Mouse (Mus musculus): ENCODE data around the gene Fkbp3. TPM values are rescaled to one million over a fixed set of nuclear protein-coding genes. Genes with fewer than 3 reads are reported as not detected.

The Fkbp3 gene
- total RNA-seq (2023; ENCODE audit: inconsistent age): 77.9 to 87.5 TPM (median 81.0 TPM) in 4 replicates

GRCm38 (mm10) chr12:65073611-65074178 is at the start of gene Fkbp3:
TSS of gene Fkbp3 (minus strand) at chr12:65074007.

GRCm38 (mm10) chr12:65075085-65075732 is 1.4 kb upstream of the Fkbp3 start, which contains the start of gene Fancm:
TSS of gene Fancm (plus strand) at chr12:65075603.

GRCm38 (mm10) chr12:65036190-65036870 is 37.5 kb downstream of the Fkbp3 start, which contains the start of gene Prpf39:
TSS of gene Prpf39 (plus strand) at chr12:65036333.

Other genes starting within 250 kb of the Fkbp3 start
- gene Gm527, start 156.1 kb downstream of the Fkbp3 start, total RNA-seq (2023; ENCODE audit: inconsistent age): 5.0 to 7.6 TPM (median 5.9 TPM) in 4 replicates
- 20.9 to 23.7 TPM (median 22.1 TPM) in 4 replicates for gene Klhl28, start 108.5 kb downstream of the Fkbp3 start, total RNA-seq (2023; ENCODE audit: inconsistent age)
- 61.6 to 77.1 TPM (median 65.4 TPM) in 4 replicates for gene Togaram1, start 108.2 kb downstream of the Fkbp3 start, total RNA-seq (2023; ENCODE audit: inconsistent age)
- 134 to 151 TPM (median 141 TPM) in 4 replicates for gene Prpf39, start 37.7 kb downstream of the Fkbp3 start, total RNA-seq (2023; ENCODE audit: inconsistent age)
- 15.0 to 26.7 TPM (median 20.5 TPM) in 4 replicates for gene Fancm, start 1.6 kb upstream of the Fkbp3 start, total RNA-seq (2023; ENCODE audit: inconsistent age)
- gene Mis18bp1, start 98.6 kb upstream of the Fkbp3 start, total RNA-seq (2023; ENCODE audit: inconsistent age): 1.4 to 3.3 TPM (median 1.9 TPM) in 4 replicates
- gene Wdr20rt, start 151.5 kb upstream of the Fkbp3 start, total RNA-seq (2023; ENCODE audit: inconsistent age): not detected in 4 replicates